Mouse (Mus musculus) limb, embryonic 13.5 days (tissue): Measurements from ENCODE around the gene Tmem119. TPM values are rescaled to one million over a fixed set of nuclear protein-coding genes. Genes with fewer than 3 reads are reported as not detected.

Experiments used
- polyA plus RNA-seq: library from polyadenylated mRNA; unstranded; fragments of >200 nt; fragmentation: Nextera tagmentation; extraction: Ambion mirVana; gene quantifications from 2 replicates; pipeline ENCODE4 v1.2.1, GENCODE M21; 2015

Tmem119 gene
- polyA plus RNA-seq, 1 experiment from 2014 or later = 221 TPM

Other genes with a start within 250 kb of the Tmem119 start
- 3.6 and 3.7 TPM in 2 replicates for gene Cmklr1, start 150.1 kb downstream of the Tmem119 start, polyA plus RNA-seq
- not detected in 2 replicates for gene 1700069L16Rik, start 75.7 kb downstream of the Tmem119 start, polyA plus RNA-seq
- gene Ficd, start 64.7 kb downstream of the Tmem119 start, polyA plus RNA-seq = 5.8 and 6.4 TPM in 2 replicates
- gene Sart3, start 28.0 kb downstream of the Tmem119 start, polyA plus RNA-seq = 59.8 and 60.2 TPM in 2 replicates
- 96.3 and 98.5 TPM in 2 replicates for gene Iscu, start 27.8 kb downstream of the Tmem119 start, polyA plus RNA-seq
- gene Selplg, start 32.1 kb upstream of the Tmem119 start, polyA plus RNA-seq = 2.5 TPM in 2 replicates
- gene Coro1c, start 108.2 kb upstream of the Tmem119 start, polyA plus RNA-seq = 83.1 and 90.2 TPM in 2 replicates
- gene Ssh1, start 193.4 kb upstream of the Tmem119 start, polyA plus RNA-seq = 15.9 and 18.7 TPM in 2 replicates
- not detected in 2 replicates for gene Dao, start 203.2 kb upstream of the Tmem119 start, polyA plus RNA-seq